In the genomic region with DNA sequence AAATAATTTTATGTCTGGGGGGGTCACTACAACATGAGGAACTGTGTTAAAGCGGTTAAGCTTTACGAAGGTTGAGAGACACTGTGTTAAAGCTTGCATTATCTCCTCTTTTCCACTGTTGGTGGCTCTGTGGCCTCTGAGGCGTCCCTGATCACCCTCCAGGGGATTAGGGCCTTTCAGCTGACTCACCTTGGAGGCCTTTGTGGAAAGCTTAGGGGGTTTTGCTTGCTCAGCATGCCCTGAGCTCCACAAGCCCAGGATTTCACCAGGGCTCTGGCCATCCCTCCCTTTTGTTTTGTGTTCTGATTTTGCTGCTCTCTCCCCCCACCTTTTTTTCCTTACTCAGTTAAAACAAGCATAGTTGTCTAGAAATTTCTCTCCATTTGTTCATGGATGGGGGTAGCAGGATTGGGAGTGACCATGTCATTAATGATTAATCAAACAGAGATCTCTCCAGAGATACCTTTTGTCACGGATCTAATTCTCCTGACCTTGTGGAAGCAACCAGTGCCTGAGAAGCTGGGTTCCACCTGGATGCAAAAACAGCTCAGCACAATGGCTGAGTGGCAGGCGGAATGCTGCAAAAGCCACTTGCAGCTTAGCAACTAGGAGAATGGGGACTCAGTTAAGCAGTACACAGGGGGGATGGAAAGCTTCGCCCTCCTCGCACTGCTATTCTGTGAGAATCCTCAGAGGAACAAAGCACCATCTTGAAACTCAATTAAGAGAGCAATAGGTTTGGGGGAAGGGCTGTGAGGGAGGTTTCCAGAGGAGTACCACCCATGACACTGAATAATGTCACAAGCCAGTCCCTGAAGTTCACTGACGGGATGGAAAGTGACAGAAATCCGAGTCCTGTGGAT, we compare ENCODE assay signal across 9 mouse cellular contexts. TPM values are rescaled to one million over a fixed set of nuclear protein-coding genes. Genes with fewer than 3 reads are reported as not detected.
DNase-seq lines count a peak whose midpoint lies in the region; ATAC-seq lines count a peak whose summit lies in the region.
"Had no signal": no experiment of that assay in that cellular context is flagged by ENCODE, and none has a peak within 500 bp of the region (broad histone marks: within the 10 kb centered on the region; RNA-seq: fewer than 3 reads in every experiment).

No protein-coding gene starts in this region.

- DNase-seq in heart, postnatal 36 days, result no peak
- peak; percentile 53 for DNase-seq in embryonic facial prominence, embryonic 11.5 days (ENCODE audit: low spot score)
- DNase-seq in kidney, adult 9 months, result peak; percentile 43
- peak; percentile 61 for DNase-seq in retina, embryonic 14.5 days (ENCODE audit: low spot score)
- no peak for DNase-seq in adrenal gland, adult 2 months
- DNase-seq in adrenal gland, postnatal 36 days, result no peak
- DNase-seq: thymus, postnatal 14 days had no signal

- no peak overlapping the region for H3K4me3 ChIP-seq in heart, embryonic 11.5 days (ENCODE audit: low read depth, low read length)
- H3K4me3 ChIP-seq in embryonic facial prominence, embryonic 11.5 days (ENCODE audit: low read depth, low read length), result no peak overlapping the region

- H3K4me1 ChIP-seq in heart, embryonic 11.5 days (ENCODE audit: control insufficient read depth, insufficient read depth, low read length), result peaks cover 38% of the 10 kb centered on the region
- H3K4me1 ChIP-seq in embryonic facial prominence, embryonic 11.5 days (ENCODE audit: control insufficient read depth, insufficient read depth, low read length), result no peaks in the 10 kb centered on the region

- intact Hi-C loops in heart, postnatal 36 days (cut with DNase I), result no loop called here

- H3K27ac ChIP-seq in heart, embryonic 11.5 days (ENCODE audit: low read depth, low read length), result 0 out of 2 replicates have a peak overlapping the region, but pooled peaks have one; percentile 51
- no peak overlapping the region for H3K27ac ChIP-seq in embryonic facial prominence, embryonic 11.5 days (replicated peaks; ENCODE audit: low read depth, low read length)

- H3K4me2 ChIP-seq in heart, embryonic 11.5 days, result no peak overlapping the region
- no peak overlapping the region for H3K4me2 ChIP-seq in embryonic facial prominence, embryonic 11.5 days (ENCODE audit: low read depth, low read length)

- no peaks in the 10 kb centered on the region for H3K27me3 ChIP-seq in heart, embryonic 11.5 days (ENCODE audit: control insufficient read depth, insufficient read depth, low read length)
- no peaks in the 10 kb centered on the region; the same call in 1 of the 2 replicates for H3K27me3 ChIP-seq in embryonic facial prominence, embryonic 11.5 days (ENCODE audit: control insufficient read depth, insufficient read depth, low read length)

- H3K36me3 ChIP-seq in heart, embryonic 11.5 days (ENCODE audit: control insufficient read depth, insufficient read depth, low read length), result no peaks in the 10 kb centered on the region
- no peaks in the 10 kb centered on the region for H3K36me3 ChIP-seq in embryonic facial prominence, embryonic 11.5 days (replicated peaks; ENCODE audit: control insufficient read depth, insufficient read depth, low read depth, low read length)

- 46% methylated on average over 9 of the region's 9 CpGs for WGBS in heart, embryonic 11.5 days (ENCODE audit: insufficient replicate concordance)
- 31% methylated on average over 9 of the region's 9 CpGs for WGBS in embryonic facial prominence, embryonic 11.5 days

- peak overlapping the region; percentile 18; the same call in 1 of the 2 replicates for H3K9ac ChIP-seq in heart, embryonic 11.5 days (ENCODE audit: low read depth, low read length)
- no peak overlapping the region for H3K9ac ChIP-seq in embryonic facial prominence, embryonic 11.5 days (replicated peaks; ENCODE audit: low read length)

- ATAC-seq in heart, embryonic 11.5 days (replicated peaks; ENCODE audit: insufficient number of reproducible peaks, low FRiP score, low TSS enrichment), result no peak
- ATAC-seq in embryonic facial prominence, embryonic 11.5 days (replicated peaks; ENCODE audit: insufficient number of reproducible peaks, low FRiP score, low TSS enrichment, low read depth), result no peak
- no peak for ATAC-seq in erythroid progenitor cell, adult 5-6 weeks (replicated peaks; ENCODE audit: low FRiP score, poor library complexity, severe bottlenecking)

- no peaks in the 10 kb centered on the region for H3K9me3 ChIP-seq in heart, embryonic 11.5 days (replicated peaks; ENCODE audit: control insufficient read depth, low read length)
- H3K9me3 ChIP-seq in embryonic facial prominence, embryonic 11.5 days (replicated peaks; ENCODE audit: control insufficient read depth, low read length), result no peaks in the 10 kb centered on the region

RNA-seq across cellular contexts. Expression of gene Tdrd7, which starts 2.6 kb away (rescaled TPM):
- polyA plus RNA-seq in heart, embryonic 11.5 days (2014; fragmentation: Nextera tagmentation; extraction: Ambion mirVana), result 19.1 and 19.2 TPM in 2 replicates
- total RNA-seq in heart, postnatal 36 days (2021), result 10 to 100 TPM; 11.4 to 12.7 TPM
- polyA plus RNA-seq in embryonic facial prominence, embryonic 11.5 days (2014; fragmentation: Nextera tagmentation; extraction: Ambion mirVana), result 9.3 and 11.8 TPM in 2 replicates
- total RNA-seq in adrenal gland, adult 2 months (2021), result 10 to 100 TPM; 22.5 to 30.1 TPM
- polyA plus RNA-seq in adrenal gland, adult 2 months (2012; rRNA removed), result 5.4 and 5.6 TPM in 2 replicates
- 38.1 and 45.8 TPM in 2 replicates for total RNA-seq in erythroid progenitor cell, adult 5-6 weeks (2015; ENCODE audit: low replicate concordance)
- total RNA-seq in erythroid progenitor cell, adult 5-6 weeks (2017; ENCODE audit: low replicate concordance), result 8.7 and 10.7 TPM in 2 replicates
- 10 to 100 TPM; 28.5 to 32.3 TPM for total RNA-seq in adrenal gland, postnatal 36 days (2021)

Comparison
In these comparisons a context has a peak if more than half of its experiments do, and no peak if none do; other contexts are left out.
1. DNase-seq: peak in embryonic facial prominence, embryonic 11.5 days (single experiment), kidney, adult 9 months (single experiment) and retina, embryonic 14.5 days (single experiment); none in heart, postnatal 36 days (0 of 2), adrenal gland, adult 2 months (single experiment) and adrenal gland, postnatal 36 days (0 of 2).